Mouse (Mus musculus): ENCODE results near the gene Tmem88. TPM values are rescaled to one million over a fixed set of nuclear protein-coding genes. Genes with fewer than 3 reads are reported as not detected.
A peak's percentile ranks its signal among the peaks of the same experiment; 100 is the strongest.

Tmem88 gene
- polyA plus RNA-seq (2021): 0.18 TPM

DNA sequence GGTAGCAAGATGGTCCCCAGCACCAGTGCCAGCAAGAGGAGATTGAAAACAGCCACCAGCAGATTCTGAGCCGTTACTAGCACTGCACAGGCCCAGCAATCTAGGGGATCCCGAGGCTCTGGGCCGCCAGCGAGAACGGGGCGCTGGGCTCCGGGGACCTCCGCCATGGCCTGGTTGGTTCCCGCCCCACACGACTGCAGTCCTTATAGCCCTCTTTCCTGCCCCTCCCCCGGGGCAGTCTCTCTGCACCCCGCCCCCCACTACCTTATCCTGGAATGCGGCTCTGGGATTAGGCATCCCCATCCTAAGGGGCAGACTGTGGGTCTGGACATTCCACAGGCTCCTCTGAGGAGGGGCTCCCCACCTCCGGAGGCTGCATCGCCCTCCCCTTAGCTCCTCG lies at the start of gene Tmem88:
TSS of gene Tmem88 (minus strand) at position 176 of the 400 bp plus-strand sequence.
- DNase-seq (ENCODE audit: low read depth, low spot score): no peak
- H3K27me3 ChIP-seq: no peaks in the 10 kb centered on the region
- ChIA-PET CTCF (no interaction called here), POLR2A (interaction anchor here (0.7 to 1.3 kb wide), 4 partner anchors 10 to 115 kb away, joined by 3 to 5 read pairs (median 4); no protein-coding TSS in a partner anchor)
- no peak for TF ChIP-seq CTCF (IDR thresholded peaks at IDR 0.05)
- ATAC-seq: no peak
- in situ Hi-C loops (cut with MboI; ENCODE audit: low pct_unique_long_range_greater_than_20kb): no loop called here

DNA sequence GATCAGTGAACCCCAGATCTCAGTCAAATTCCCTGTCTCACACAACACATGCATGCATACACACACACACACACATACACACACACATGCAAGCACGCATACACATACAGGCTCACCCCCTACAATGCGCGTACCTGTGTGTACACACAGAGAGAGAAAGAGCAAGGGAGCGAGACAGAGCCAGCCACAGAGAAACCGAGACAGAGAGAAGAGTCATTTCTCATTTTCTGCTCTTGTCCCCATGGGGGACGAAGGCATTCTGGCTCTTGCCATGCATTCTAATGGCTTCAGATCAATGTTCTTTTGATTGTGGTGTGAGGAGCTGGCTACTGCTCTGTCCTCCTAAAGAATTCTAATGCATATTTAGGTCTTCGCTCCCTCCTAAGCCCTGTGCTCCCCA lies 49.3 kb upstream of the Tmem88 start:
- no peak for TF ChIP-seq CTCF (IDR thresholded peaks at IDR 0.05)
- DNase-seq (ENCODE audit: low read depth, low spot score) (no peak), ATAC-seq (no peak)
- H3K27me3 ChIP-seq: no peaks in the 10 kb centered on the region
- ChIA-PET POLR2A (no interaction called here), CTCF (no interaction called here)
- in situ Hi-C loops (cut with MboI; ENCODE audit: low pct_unique_long_range_greater_than_20kb): no loop called here

DNA sequence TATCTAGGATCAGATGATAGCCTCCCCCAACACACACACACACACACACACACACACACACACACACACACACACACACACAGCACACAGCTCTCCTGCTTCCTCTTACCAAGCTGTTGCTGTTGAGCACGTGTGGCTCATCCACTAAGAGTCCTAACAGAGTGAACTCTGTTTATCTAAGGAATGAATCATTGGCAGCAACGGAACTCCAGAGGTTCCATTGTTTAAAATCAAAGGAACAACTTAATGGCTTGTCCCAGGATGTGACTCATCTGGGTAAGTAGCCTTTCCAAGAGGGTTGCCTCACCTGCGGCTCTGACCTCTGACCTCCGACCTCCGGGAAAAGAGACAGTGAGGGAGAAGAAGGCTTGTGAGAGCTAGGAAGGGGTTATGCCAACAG lies 45.3 kb upstream of the Tmem88 start:
- in situ Hi-C loops (cut with MboI; ENCODE audit: low pct_unique_long_range_greater_than_20kb): no loop called here
- ChIA-PET POLR2A (no interaction called here), CTCF (interaction anchor here (1.6 to 1.9 kb wide), 2 partner anchors 9 to 184 kb away, joined by 4 to 8 read pairs; no protein-coding TSS in a partner anchor)
- peak; percentile 62 for ATAC-seq
- no peaks in the 10 kb centered on the region for H3K27me3 ChIP-seq
- DNase-seq (ENCODE audit: low read depth, low spot score): peak; percentile 55
- no peak for TF ChIP-seq CTCF (IDR thresholded peaks at IDR 0.05)

DNA sequence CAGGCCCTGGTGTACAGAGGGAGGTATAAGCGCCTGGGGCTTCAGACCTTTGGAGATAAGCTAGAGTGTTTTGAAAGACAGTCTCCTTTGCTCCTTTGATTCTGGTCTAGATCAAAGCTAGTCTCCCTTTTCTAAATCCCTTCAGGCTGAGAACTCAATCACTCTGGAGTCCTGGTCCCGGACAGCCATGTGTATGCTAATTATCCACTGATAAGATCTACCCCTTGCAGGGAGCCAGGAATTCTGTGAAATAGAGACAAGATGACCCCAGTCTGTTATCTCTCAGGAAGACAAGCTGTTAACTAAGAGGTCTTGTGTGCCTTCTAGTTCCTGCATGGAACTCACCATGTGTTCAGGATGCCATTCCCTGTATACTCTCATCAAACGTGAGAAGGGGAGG lies 39.3 kb upstream of the Tmem88 start:
- in situ Hi-C loops (cut with MboI; ENCODE audit: low pct_unique_long_range_greater_than_20kb): no loop called here
- ATAC-seq (no peak), DNase-seq (ENCODE audit: low read depth, low spot score) (no peak)
- POLR2A ChIA-PET: no interaction called here
- H3K27me3 ChIP-seq: peaks cover 5% of the 10 kb centered on the region
- no peak for TF ChIP-seq CTCF (IDR thresholded peaks at IDR 0.05)
- CTCF ChIA-PET: no interaction called here

DNA sequence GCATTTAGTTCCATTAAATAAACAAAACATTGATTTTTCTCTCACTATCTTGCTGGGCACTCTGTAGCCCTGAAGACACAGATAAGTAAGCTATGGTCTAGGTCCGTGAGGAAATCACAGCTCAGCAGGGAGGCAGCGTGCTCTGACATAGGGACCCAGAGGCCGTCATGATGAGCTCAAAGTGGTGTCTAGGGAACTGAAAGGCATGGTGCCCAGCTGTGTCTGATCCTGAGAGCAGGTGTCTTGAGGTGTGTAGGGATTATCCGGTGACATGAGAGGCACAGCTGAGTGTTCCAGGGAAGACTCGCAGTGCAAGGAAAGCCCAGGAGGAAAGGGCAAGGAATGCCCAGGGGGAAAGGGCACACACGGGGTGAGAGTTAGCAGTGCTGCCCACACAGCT lies 35.2 kb upstream of the Tmem88 start:
- in situ Hi-C loops (cut with MboI; ENCODE audit: low pct_unique_long_range_greater_than_20kb): no loop called here
- CTCF ChIA-PET: interaction anchor here (1.4 to 2.7 kb wide), 4 partner anchors 10 to 176 kb away, joined by 3 to 10 read pairs (median 6); no protein-coding TSS in a partner anchor
- ATAC-seq: no peak
- POLR2A ChIA-PET: interaction anchor here (0.6 kb wide), 1 partner anchor 24 kb away, joined by 4 read pairs; no protein-coding TSS in a partner anchor
- no peak for DNase-seq (ENCODE audit: low read depth, low spot score)
- TF ChIP-seq CTCF (IDR thresholded peaks at IDR 0.05): no peak
- H3K27me3 ChIP-seq: peaks cover 5% of the 10 kb centered on the region

GRCm38 (mm10) chr11:69432640-69432982 lies 34.6 kb upstream of the Tmem88 start:
- POLR2A ChIA-PET: interaction anchor here (0.6 to 1.5 kb wide), 3 partner anchors 16 to 98 kb away, joined by 3 to 7 read pairs (median 4); no protein-coding TSS in a partner anchor
- no peak for TF ChIP-seq CTCF (IDR thresholded peaks at IDR 0.05)
- DNase-seq (ENCODE audit: low read depth, low spot score): no peak
- in situ Hi-C loops (cut with MboI; ENCODE audit: low pct_unique_long_range_greater_than_20kb): no loop called here
- CTCF ChIA-PET: interaction anchor here (0.6 to 2.7 kb wide), 8 partner anchors 9 to 175 kb away, joined by 3 to 10 read pairs (median 3); no protein-coding TSS in a partner anchor
- no peak for ATAC-seq
- H3K27me3 ChIP-seq: peaks cover 5% of the 10 kb centered on the region

GRCm38 (mm10) chr11:69431829-69432639 lies 34.0 kb upstream of the Tmem88 start:
- H3K27me3 ChIP-seq: peaks cover 5% of the 10 kb centered on the region
- no peak for DNase-seq (ENCODE audit: low read depth, low spot score)
- CTCF ChIA-PET: interaction anchor here (0.6 to 2.7 kb wide), 9 partner anchors 8 to 174 kb away, joined by 3 to 10 read pairs (median 3); no protein-coding TSS in a partner anchor
- no peak for ATAC-seq
- in situ Hi-C loops (cut with MboI; ENCODE audit: low pct_unique_long_range_greater_than_20kb): no loop called here
- POLR2A ChIA-PET: interaction anchor here (0.6 to 1.5 kb wide), 3 partner anchors 15 to 97 kb away, joined by 3 to 7 read pairs (median 4); no protein-coding TSS in a partner anchor
- no peak for TF ChIP-seq CTCF (IDR thresholded peaks at IDR 0.05)

GRCm38 (mm10) chr11:69430631-69431030 lies 32.6 kb upstream of the Tmem88 start:
- ATAC-seq (no peak), DNase-seq (ENCODE audit: low read depth, low spot score) (no peak)
- ChIA-PET CTCF (no interaction called here), POLR2A (no interaction called here)
- in situ Hi-C loops (cut with MboI; ENCODE audit: low pct_unique_long_range_greater_than_20kb): no loop called here
- peaks cover 5% of the 10 kb centered on the region for H3K27me3 ChIP-seq
- TF ChIP-seq CTCF (IDR thresholded peaks at IDR 0.05): no peak

GRCm38 (mm10) chr11:69429313-69429712 lies 31.3 kb upstream of the Tmem88 start:
- ChIA-PET POLR2A (interaction anchor here (0.9 kb wide), 1 partner anchor 34 kb away, joined by 3 read pairs; the partner anchor contains the start of genes Cyb5d1 and Naa38), CTCF (no interaction called here)
- no peak for TF ChIP-seq CTCF (IDR thresholded peaks at IDR 0.05)
- ATAC-seq (no peak), DNase-seq (ENCODE audit: low read depth, low spot score) (no peak)
- in situ Hi-C loops (cut with MboI; ENCODE audit: low pct_unique_long_range_greater_than_20kb): no loop called here
- H3K27me3 ChIP-seq: no peaks in the 10 kb centered on the region

GRCm38 (mm10) chr11:69428751-69429150 lies 30.7 kb upstream of the Tmem88 start:
- no peaks in the 10 kb centered on the region for H3K27me3 ChIP-seq
- DNase-seq (ENCODE audit: low read depth, low spot score): no peak
- in situ Hi-C loops (cut with MboI; ENCODE audit: low pct_unique_long_range_greater_than_20kb): no loop called here
- CTCF ChIA-PET: no interaction called here
- no peak for ATAC-seq
- POLR2A ChIA-PET: interaction anchor here (0.7 to 1.2 kb wide), 4 partner anchors 14 to 455 kb away, joined by 3 to 5 read pairs (median 3); partner anchors contain the start of genes Cyb5d1 and Naa38
- no peak for TF ChIP-seq CTCF (IDR thresholded peaks at IDR 0.05)

DNA sequence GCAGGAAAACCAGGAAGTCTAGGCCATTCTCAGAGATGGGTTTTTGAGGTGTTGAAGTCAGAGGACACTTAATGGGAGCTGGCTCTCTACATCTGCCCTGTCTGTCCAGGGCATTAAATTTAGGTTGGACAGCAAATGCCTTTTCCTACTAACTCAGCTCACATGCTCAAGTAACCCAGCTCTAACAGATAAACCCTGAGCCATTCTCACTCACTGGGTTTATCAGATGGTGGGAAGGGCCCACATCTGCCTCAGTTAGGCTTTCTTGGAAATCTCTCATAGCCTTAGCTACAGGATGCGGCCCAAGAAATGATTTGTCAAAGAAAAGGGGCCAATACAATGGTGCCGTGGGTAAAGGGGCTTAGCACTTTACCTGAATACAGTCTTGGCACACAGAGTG lies 28.2 kb upstream of the Tmem88 start:
- ChIA-PET CTCF (no interaction called here), POLR2A (interaction anchor here (0.7 kb wide), 1 partner anchor 28 kb away, joined by 3 read pairs; no protein-coding TSS in a partner anchor)
- DNase-seq (ENCODE audit: low read depth, low spot score) (no peak), ATAC-seq (no peak)
- in situ Hi-C loops (cut with MboI; ENCODE audit: low pct_unique_long_range_greater_than_20kb): no loop called here
- TF ChIP-seq CTCF (IDR thresholded peaks at IDR 0.05): no peak
- H3K27me3 ChIP-seq: peaks cover 8% of the 10 kb centered on the region

Data from Patski (cell line).